Mouse (Mus musculus) midbrain, embryonic 11.5 days (tissue): Measurements from ENCODE around the gene Ccdc102a. TPM values are rescaled to one million over a fixed set of nuclear protein-coding genes. Genes with fewer than 3 reads are reported as not detected.

Experiments used
- ATAC-seq: fragments of 200-750 bp; cut with Nextera tagmentation; 2 replicates; pipeline ENCODE4 v1.8.0; 2017; ENCODE audit warnings: moderate TSS enrichment, moderate library complexity; ENCODE audit not compliant: low FRiP score
- DNase-seq: peaks from one replicate; pipeline ENCODE4 v3.0.0; 2015; ENCODE audit warnings: low spot score; ENCODE audit errors: missing footprints
- H3K27ac ChIP-seq: fragments of 300-500 bp; sonication (generic); 2 replicates; pipeline ENCODE4 v1.5.1; 2014; ENCODE audit warnings: low read depth, low read length
- H3K27me3 ChIP-seq: fragments of 300-500 bp; sonication (generic); 2 replicates; pipeline ENCODE4 v1.6.1; 2014; ENCODE audit warnings: mild to moderate bottlenecking, low read length, moderate library complexity, mixed read lengths; ENCODE audit not compliant: control insufficient read depth, insufficient read depth
- H3K36me3 ChIP-seq: fragments of 300-500 bp; sonication (generic); 2 replicates; pipeline ENCODE4 v1.6.1; 2014; ENCODE audit warnings: mild to moderate bottlenecking, low read length, moderate library complexity, mixed read lengths; ENCODE audit not compliant: control insufficient read depth, insufficient read depth
- H3K4me1 ChIP-seq: fragments of 300-500 bp; sonication (generic); 2 replicates; pipeline ENCODE4 v1.6.1; 2014; ENCODE audit warnings: low read length; ENCODE audit not compliant: control insufficient read depth, insufficient read depth
- H3K4me2 ChIP-seq: fragments of 300-500 bp; sonication (generic); 2 replicates; pipeline ENCODE4 v1.6.1; 2014; ENCODE audit warnings: mild to moderate bottlenecking, moderate library complexity
- H3K4me3 ChIP-seq: fragments of 300-500 bp; sonication (generic); 2 replicates; pipeline ENCODE4 v1.5.1; 2014; ENCODE audit warnings: low read depth, low read length
- H3K9ac ChIP-seq: fragments of 300-500 bp; sonication (generic); 2 replicates; pipeline ENCODE4 v1.6.1; 2014; ENCODE audit warnings: low read length
- H3K9me3 ChIP-seq: fragments of 300-500 bp; sonication (generic); 2 replicates; pipeline ENCODE4 v1.6.1; 2016; ENCODE audit warnings: low read length; ENCODE audit not compliant: control insufficient read depth
- WGBS: fragments of 180-500 bp; shearing (Covaris S2); extraction: QIAGEN DNeasy Blood & Tissue Kit; methylation state at CpG from one replicate; pipeline ENCODE4 v1.1.7; 2014; 5-methylcytosine and 5-hydroxymethylcytosine counted together
- polyA plus RNA-seq: library from polyadenylated mRNA; unstranded; fragments of >200 nt; fragmentation: Nextera tagmentation; extraction: Ambion mirVana; gene quantifications from 2 replicates; pipeline ENCODE4 v1.2.1, GENCODE M21; 2014

Ccdc102a gene
- 13.5 and 15.9 TPM in 2 replicates for polyA plus RNA-seq

DNA sequence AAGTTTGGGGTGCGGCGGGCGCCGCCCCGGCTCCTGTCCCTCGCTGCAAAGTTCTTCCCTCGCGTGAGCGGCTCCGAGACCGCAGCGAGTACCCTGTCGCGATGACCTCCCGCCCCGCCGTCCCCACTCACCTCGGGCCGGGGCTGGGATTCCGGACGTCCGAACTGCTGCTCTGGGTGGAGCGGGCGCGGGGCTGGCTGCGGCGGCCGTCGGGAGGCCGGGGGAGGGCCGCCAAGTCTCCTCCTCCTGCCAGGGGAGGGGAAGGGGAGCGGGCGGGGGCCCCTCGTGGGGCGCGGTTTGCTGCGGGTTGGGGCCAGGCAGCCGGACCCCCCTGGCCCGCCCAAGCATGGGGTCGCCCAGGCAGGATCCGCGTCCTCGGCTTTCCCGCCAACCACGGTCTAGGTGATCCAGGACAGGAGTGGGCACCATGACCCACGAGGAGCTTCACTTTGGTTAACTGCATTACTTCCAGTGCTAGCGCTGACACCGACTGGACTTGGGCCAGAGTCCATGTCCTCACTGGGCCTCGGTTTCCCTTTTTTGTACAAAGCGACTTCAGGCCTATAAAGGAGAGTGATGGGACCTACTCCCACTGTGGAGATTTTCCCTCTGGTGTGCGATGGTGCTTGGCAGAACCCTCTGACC is at the start of gene Ccdc102a:
Gene Ccdc102a, minus strand, starts transcription at position 248 of the 645 bp plus-strand sequence.
- no peaks in the 10 kb centered on the region for H3K36me3 ChIP-seq
- H3K4me2 ChIP-seq: peak within 1 kb of the TSS; percentile 81
- 3% methylated on average over 50 of the region's 51 CpGs for WGBS
- H3K27ac ChIP-seq: no peak within 1 kb of the TSS; the same call in 1 of the 2 replicates
- H3K4me3 ChIP-seq: peak within 1 kb of the TSS; percentile 67
- H3K4me1 ChIP-seq: peaks cover 18% of the 10 kb centered on the region
- peak within 1 kb of the TSS; percentile 83 for H3K9ac ChIP-seq
- DNase-seq: peak; percentile 94
- no peaks in the 10 kb centered on the region for H3K9me3 ChIP-seq
- H3K27me3 ChIP-seq: peaks cover 19% of the 10 kb centered on the region
- ATAC-seq: peak; percentile 49

DNA sequence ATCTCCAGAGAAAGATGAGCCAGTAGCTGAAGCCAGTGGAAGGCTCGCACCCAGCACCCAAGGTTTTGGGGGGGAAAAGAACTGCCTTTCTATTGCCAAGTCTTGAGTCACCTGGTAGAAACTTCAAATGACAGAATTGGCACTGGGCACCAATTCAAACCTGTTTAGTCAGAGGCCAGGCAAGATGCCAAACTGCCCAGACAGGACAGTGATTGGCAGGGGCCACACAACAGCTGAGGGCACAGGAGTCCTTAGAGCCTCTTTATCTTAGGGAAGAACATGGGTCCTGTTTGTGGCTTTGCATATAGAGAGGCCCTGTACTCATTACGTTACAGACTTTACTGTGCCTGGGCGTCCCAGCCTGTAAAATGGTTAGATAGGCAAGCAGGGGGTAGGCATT is 49.7 kb upstream of the Ccdc102a start:
- WGBS: 93% methylated on average over 3 of the region's 3 CpGs
- H3K9me3 ChIP-seq: no peaks in the 10 kb centered on the region
- H3K27me3 ChIP-seq: no peaks in the 10 kb centered on the region
- no peak overlapping the region for H3K9ac ChIP-seq
- no peak overlapping the region for H3K4me3 ChIP-seq
- no peak overlapping the region for H3K4me2 ChIP-seq
- no peaks in the 10 kb centered on the region for H3K4me1 ChIP-seq
- no peak overlapping the region for H3K27ac ChIP-seq
- ATAC-seq (no peak), DNase-seq (no peak)
- H3K36me3 ChIP-seq: no peaks in the 10 kb centered on the region

DNA sequence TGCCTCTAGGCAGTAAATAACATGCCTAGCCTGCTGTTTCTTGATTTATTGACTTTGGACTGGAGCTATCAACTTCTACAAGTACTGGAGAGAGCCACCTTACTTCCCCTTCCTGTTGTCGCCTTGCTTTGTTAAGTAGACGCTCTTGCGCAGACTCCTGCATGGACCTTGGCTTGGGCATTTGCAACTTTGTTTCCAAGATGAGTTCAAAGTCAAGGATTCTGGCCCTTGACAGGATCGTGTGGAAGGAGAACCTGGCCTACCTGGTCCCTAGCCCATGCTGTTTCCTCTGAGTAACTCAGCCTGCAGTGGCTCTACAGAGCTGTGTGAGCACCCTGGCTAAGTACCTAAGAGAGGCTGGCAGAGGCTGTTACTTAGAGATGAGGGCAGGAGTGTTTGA is 49.2 kb upstream of the Ccdc102a start:
- Histone ChIP-seq H3K9me3 (no peaks in the 10 kb centered on the region), H3K36me3 (no peaks in the 10 kb centered on the region), H3K4me1 (no peaks in the 10 kb centered on the region), H3K27me3 (no peaks in the 10 kb centered on the region), H3K9ac (no peak overlapping the region), H3K27ac (no peak overlapping the region), H3K4me3 (no peak overlapping the region), H3K4me2 (no peak overlapping the region)
- 91% methylated on average over 4 of the region's 4 CpGs for WGBS
- ATAC-seq: no peak
- DNase-seq: no peak

DNA sequence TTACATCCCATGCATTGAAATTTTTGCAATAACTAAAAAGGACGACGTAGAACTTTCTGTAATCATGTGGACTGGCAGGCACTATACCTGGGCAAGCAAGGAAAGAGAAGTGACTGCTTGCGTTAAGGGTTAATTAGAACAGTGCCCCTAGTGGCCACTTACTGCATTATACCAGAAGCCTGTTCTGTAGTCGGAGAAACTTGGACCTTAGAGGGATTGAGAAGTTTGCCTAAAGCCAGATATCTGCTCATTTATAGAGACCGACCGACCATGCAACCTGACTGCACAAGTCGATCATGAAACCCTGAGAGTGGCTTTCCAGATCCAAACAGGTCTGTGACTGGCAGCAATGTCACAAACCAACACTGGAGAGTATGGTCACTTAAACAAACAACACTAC is 48.7 kb upstream of the Ccdc102a start:
- 24% methylated on average over 7 of the region's 7 CpGs for WGBS
- no peak for ATAC-seq

DNA sequence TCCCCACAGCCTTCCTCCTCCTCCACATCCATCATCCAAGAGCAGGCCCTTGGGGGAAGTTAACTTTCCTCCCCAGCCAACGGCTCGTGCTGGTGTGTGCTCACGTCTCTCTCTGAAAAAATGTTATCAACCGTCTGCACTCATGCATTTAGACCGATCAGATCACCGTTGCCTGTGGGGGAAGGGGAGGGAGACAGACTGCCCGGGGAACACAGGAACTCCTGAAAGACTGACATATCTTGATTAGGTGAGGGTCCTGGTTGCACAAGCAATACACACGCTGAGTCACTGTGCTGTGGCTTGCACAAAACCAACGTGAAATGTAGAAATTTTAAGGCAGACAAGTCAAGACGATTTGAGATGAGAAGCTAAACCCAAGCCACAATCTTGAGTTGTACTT is 46.9 kb upstream of the Ccdc102a start:
- H3K4me3 ChIP-seq: no peak overlapping the region
- no peak overlapping the region for H3K4me2 ChIP-seq
- DNase-seq: no peak
- no peaks in the 10 kb centered on the region for H3K27me3 ChIP-seq
- H3K9me3 ChIP-seq: no peaks in the 10 kb centered on the region
- no peaks in the 10 kb centered on the region for H3K4me1 ChIP-seq
- no peak for ATAC-seq
- H3K9ac ChIP-seq: no peak overlapping the region
- 66% methylated on average over 10 of the region's 10 CpGs for WGBS
- H3K36me3 ChIP-seq: no peaks in the 10 kb centered on the region
- no peak overlapping the region for H3K27ac ChIP-seq

More for the DNA sequence above, 48.7 kb upstream of the Ccdc102a start:
- Histone ChIP-seq H3K4me3 (no peak overlapping the region), H3K4me2 (no peak overlapping the region), H3K36me3 (no peaks in the 10 kb centered on the region), H3K27me3 (no peaks in the 10 kb centered on the region), H3K9ac (no peak overlapping the region), H3K27ac (no peak overlapping the region), H3K4me1 (no peaks in the 10 kb centered on the region), H3K9me3 (no peaks in the 10 kb centered on the region)
- peak; percentile 90 for DNase-seq

DNA sequence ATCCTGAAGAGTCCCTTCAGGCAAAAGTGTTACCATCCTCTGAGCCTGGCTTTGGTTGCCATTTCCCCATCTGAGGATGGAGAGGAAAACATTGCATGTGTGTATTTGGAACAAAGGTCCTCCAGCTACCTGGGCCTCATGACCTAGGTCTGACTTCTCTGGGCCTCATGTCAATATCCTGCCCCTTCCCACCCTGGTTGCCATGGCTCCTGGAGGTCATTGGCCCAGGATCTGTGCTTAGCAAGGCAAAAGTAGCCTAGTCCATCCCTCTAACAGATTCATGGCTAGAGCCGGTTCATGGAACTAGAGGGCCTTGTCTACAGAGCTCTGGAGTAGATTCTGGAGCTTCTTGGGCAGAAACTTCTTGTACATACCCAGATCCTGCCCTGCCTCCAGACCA is 44.3 kb upstream of the Ccdc102a start:
- no peaks in the 10 kb centered on the region for H3K4me1 ChIP-seq
- no peak overlapping the region for H3K4me3 ChIP-seq
- H3K27ac ChIP-seq: no peak overlapping the region
- H3K9me3 ChIP-seq: no peaks in the 10 kb centered on the region
- ATAC-seq (no peak), DNase-seq (no peak)
- no peak overlapping the region for H3K9ac ChIP-seq
- WGBS: 92% methylated on average over 1 of the region's 1 CpGs
- H3K4me2 ChIP-seq: no peak overlapping the region
- no peaks in the 10 kb centered on the region for H3K27me3 ChIP-seq
- no peaks in the 10 kb centered on the region for H3K36me3 ChIP-seq

DNA sequence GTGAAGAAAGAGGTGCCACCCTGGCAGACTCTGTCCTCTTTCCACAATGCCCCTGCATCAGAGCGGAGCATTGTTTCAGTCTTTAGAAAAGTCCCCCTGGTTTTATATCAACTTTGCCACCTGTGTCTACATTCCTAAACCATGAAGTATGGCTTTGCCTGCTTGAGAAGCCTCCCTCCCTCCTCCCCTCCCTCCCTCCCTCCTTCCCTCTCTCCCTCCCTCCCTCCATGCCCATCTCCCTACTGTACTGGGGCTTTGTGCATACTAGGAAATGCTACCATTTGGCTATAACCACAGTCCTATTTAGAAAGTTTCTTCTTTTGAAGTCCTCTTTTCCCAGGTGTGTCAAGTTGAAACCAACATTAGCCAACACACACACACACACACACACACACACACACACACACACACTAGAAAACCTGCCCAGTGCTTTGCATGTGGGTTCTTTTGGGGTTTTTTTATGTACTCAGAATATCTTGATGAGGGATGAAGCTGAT is 38.2 kb upstream of the Ccdc102a start:
- no peaks in the 10 kb centered on the region for H3K9me3 ChIP-seq
- 88% methylated on average over 1 of the region's 1 CpGs for WGBS
- H3K4me1 ChIP-seq: no peaks in the 10 kb centered on the region
- ATAC-seq (no peak), DNase-seq (no peak)
- no peaks in the 10 kb centered on the region for H3K36me3 ChIP-seq
- no peak overlapping the region for H3K4me3 ChIP-seq
- no peak overlapping the region for H3K9ac ChIP-seq
- no peak overlapping the region for H3K4me2 ChIP-seq
- H3K27ac ChIP-seq: no peak overlapping the region
- no peaks in the 10 kb centered on the region for H3K27me3 ChIP-seq

DNA sequence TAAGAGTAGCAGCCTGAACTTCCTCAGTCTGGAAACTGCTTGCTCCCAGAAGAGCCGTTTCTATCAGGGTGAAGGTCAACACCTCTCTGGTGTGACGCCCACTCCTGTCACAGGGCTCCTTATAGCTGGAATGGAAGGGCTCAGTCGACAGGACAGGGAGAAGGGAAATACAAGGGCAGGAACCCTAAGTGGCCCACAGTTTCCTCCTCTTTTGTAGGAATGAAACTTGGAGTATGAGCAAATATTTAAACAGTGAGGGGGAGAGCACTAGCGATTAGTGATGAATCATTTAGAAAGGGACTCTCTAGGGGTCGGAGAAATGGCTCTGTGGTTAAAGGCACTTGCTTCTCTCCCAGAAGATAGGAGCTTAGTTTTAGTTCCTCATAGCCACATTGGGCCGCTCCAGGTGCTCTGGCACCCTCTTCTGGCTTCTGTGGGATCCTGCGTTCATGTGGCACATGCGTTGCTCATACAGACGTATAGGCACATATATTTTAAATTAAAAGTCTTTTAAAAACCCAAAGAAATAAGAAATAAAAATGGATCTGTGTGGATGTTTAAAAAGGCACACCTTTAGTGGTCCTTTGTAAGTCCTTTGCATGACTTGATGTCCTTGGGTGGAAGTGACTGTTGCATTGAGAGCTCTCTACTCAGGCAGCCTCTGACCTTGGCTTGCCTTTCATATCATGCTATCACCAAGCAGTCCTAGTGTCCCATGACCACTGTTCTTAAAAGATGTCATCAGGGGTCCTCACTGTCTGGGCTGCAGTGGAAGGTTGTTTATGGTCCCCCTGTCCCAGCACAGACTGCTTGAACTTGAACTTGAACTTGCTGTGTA is 37.2 kb upstream of the Ccdc102a start:
- Histone ChIP-seq H3K9me3 (no peaks in the 10 kb centered on the region), H3K4me2 (no peak overlapping the region), H3K4me3 (no peak overlapping the region), H3K9ac (no peak overlapping the region), H3K27ac (no peak overlapping the region), H3K36me3 (no peaks in the 10 kb centered on the region), H3K4me1 (no peaks in the 10 kb centered on the region), H3K27me3 (no peaks in the 10 kb centered on the region)
- no peak for DNase-seq
- WGBS: 37% methylated on average over 9 of the region's 9 CpGs
- no peak for ATAC-seq

DNA sequence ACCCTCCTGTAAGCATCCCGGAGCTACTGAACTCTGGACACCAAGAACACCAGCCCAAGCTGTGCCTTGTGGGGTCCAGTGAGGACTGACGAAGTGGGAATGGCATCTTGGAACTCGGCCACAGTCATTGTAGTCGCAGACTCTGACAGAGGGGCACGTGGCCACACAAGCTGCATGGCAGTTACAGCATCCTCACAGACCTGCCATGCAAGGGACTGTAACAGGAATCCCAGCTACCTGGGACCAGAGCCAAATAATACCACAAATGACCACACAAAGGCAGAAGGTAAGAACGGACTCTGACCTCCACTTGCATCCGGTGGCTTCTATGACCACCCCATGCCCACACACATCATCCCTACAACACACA is 36.5 kb upstream of the Ccdc102a start:
- H3K4me2 ChIP-seq: no peak overlapping the region
- no peak for ATAC-seq
- no peak for DNase-seq

More for the DNA sequence above, 36.5 kb upstream of the Ccdc102a start:
- H3K27me3 ChIP-seq: no peaks in the 10 kb centered on the region
- H3K9ac ChIP-seq: no peak overlapping the region
- H3K4me3 ChIP-seq: no peak overlapping the region
- 90% methylated on average over 7 of the region's 7 CpGs for WGBS
- H3K27ac ChIP-seq: no peak overlapping the region
- no peaks in the 10 kb centered on the region for H3K36me3 ChIP-seq
- no peaks in the 10 kb centered on the region for H3K9me3 ChIP-seq
- H3K4me1 ChIP-seq: no peaks in the 10 kb centered on the region
